Mouse (Mus musculus) embryonic facial prominence, embryonic 15.5 days (tissue): Measurements from ENCODE around the gene Slc2a2. TPM values are rescaled to one million over a fixed set of nuclear protein-coding genes. Genes with fewer than 3 reads are reported as not detected.

ENCODE experiments used
- ATAC-seq: fragments of 200-750 bp; cut with Nextera tagmentation; 2 replicates; pipeline ENCODE4 v1.8.0; 2017; ENCODE audit warnings: low read depth, moderate TSS enrichment; ENCODE audit not compliant: insufficient number of reproducible peaks, low FRiP score, low TSS enrichment
- H3K27ac ChIP-seq: fragments of 300-500 bp; sonication (generic); replicated peaks from 2 replicates; pipeline ENCODE4 v1.5.1; 2015; ENCODE audit warnings: mild to moderate bottlenecking, inconsistent platforms
- H3K27me3 ChIP-seq: fragments of 300-500 bp; sonication (generic); 2 replicates; pipeline ENCODE4 v1.6.1; 2015; ENCODE audit warnings: inconsistent platforms
- H3K36me3 ChIP-seq: fragments of 300-500 bp; sonication (generic); 2 replicates; pipeline ENCODE4 v1.6.1; 2015; ENCODE audit warnings: mild to moderate bottlenecking, inconsistent platforms
- H3K4me1 ChIP-seq: fragments of 300-500 bp; sonication (generic); 2 replicates; pipeline ENCODE4 v1.6.1; 2015; ENCODE audit warnings: inconsistent platforms
- H3K4me2 ChIP-seq: fragments of 300-500 bp; sonication (generic); replicated peaks from 2 replicates; pipeline ENCODE4 v1.6.1; 2015; ENCODE audit warnings: mild to moderate bottlenecking, inconsistent platforms
- H3K4me3 ChIP-seq: fragments of 300-500 bp; sonication (generic); replicated peaks from 2 replicates; pipeline ENCODE4 v1.5.1; 2015; ENCODE audit warnings: mild to moderate bottlenecking, inconsistent platforms
- H3K9ac ChIP-seq: fragments of 300-500 bp; sonication (generic); 2 replicates; pipeline ENCODE4 v1.6.1; 2015; ENCODE audit warnings: inconsistent platforms
- H3K9me3 ChIP-seq: fragments of 300-500 bp; sonication (generic); replicated peaks from 2 replicates; pipeline ENCODE4 v1.6.1; 2016; ENCODE audit warnings: inconsistent platforms
- WGBS: fragments of 180-500 bp; shearing (Covaris S2); methylation state at CpG from one replicate; pipeline ENCODE4 v1.1.7; 2015; 5-methylcytosine and 5-hydroxymethylcytosine counted together
- polyA plus RNA-seq: library from polyadenylated mRNA; unstranded; fragments of >200 nt; fragmentation: Nextera tagmentation; extraction: Ambion mirVana; gene quantifications from 2 replicates; pipeline ENCODE4 v1.2.1, GENCODE M21; 2015

Gene Slc2a2
- polyA plus RNA-seq, 1 experiment from 2014 or later, result 0.07 TPM

DNA sequence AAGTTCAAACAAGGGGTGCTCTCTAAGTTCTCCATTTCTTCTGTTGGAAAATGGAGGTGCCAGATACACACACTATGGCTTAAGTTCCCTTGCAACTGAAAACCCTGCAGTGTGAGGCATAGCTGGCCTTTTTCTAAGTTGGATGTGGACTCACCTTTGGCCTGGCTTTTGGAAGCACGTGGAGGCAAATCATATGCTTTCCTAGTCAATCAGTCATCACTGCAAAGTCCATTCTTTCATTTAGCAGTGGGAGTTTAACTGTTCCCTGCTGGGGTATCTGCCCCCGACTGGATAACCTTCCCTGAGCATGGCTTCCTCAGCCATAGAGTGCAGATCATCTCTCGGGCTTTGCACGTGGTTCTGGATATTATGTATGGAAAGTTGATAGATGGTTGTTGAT lies 1.9 kb downstream of the Slc2a2 start:
- Histone ChIP-seq H3K27ac (no peak overlapping the region), H3K9me3 (no peaks in the 10 kb centered on the region), H3K27me3 (no peaks in the 10 kb centered on the region), H3K4me3 (no peak overlapping the region), H3K36me3 (no peaks in the 10 kb centered on the region), H3K4me2 (no peak overlapping the region), H3K9ac (no peak overlapping the region), H3K4me1 (no peaks in the 10 kb centered on the region)
- 72% methylated on average over 4 of the region's 4 CpGs for whole genome bisulfite sequencing
- no peak for ATAC-seq

DNA sequence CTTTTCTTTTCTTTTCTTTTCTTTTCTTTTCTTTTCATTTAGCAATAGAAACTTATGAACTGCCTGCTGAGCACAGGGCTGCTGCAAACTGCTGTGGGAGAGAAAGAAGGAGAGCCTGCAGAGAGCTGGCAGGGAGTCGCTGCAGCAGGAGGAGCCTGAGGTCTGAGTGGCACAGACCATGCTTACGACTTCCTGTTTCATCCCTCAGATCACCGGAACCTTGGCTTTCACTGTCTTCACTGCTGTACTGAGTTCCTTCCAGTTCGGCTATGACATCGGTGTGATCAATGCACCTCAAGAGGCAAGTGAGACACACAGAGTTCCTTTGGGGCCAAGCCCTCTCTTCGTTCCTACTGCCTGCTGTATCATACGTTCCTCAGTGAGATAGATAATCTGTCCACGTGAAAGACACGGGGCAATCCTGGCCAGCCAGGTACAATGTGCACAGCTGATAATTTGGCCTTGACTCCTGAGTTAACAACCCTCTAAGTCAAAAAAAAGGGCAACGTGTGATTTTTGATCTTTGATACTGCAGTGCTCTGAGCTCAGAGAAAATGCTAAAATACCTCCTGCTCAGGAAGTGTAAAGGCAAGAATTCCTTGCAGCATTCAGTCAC lies 7.9 kb downstream of the Slc2a2 start:
- ATAC-seq, result no peak
- H3K4me3 ChIP-seq, result no peak overlapping the region
- no peak overlapping the region for H3K9ac ChIP-seq
- no peaks in the 10 kb centered on the region for H3K9me3 ChIP-seq
- H3K4me1 ChIP-seq, result no peaks in the 10 kb centered on the region
- no peak overlapping the region for H3K4me2 ChIP-seq
- H3K27ac ChIP-seq, result no peak overlapping the region
- 67% methylated on average over 10 of the region's 10 CpGs for WGBS
- no peaks in the 10 kb centered on the region for H3K27me3 ChIP-seq
- H3K36me3 ChIP-seq, result no peaks in the 10 kb centered on the region

DNA sequence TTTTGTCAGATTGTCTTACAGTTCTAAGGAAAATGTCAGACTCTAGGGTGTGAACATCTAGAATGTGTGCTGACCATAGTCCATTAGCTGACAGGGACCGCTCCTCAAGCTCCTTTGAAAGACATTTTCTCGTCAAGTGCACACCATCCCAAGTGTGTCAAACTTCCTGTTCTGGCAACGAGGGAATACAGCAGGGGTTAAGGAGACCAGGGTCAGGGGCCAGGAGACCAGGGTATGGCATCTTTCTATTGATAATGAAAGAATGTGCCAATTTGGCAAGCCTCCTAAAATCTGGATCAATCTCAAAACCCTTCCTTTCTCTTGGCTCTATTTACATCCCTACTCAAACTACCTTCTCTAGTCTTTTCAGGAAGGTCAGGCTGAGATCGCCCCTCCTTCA lies 9.0 kb downstream of the Slc2a2 start:
- no peak for ATAC-seq
- 74% methylated on average over 4 of the region's 4 CpGs for WGBS
- H3K27ac ChIP-seq, result no peak overlapping the region
- no peaks in the 10 kb centered on the region for H3K4me1 ChIP-seq
- H3K27me3 ChIP-seq, result no peaks in the 10 kb centered on the region
- no peak overlapping the region for H3K4me3 ChIP-seq
- H3K4me2 ChIP-seq, result no peak overlapping the region
- H3K36me3 ChIP-seq, result no peaks in the 10 kb centered on the region
- no peak overlapping the region for H3K9ac ChIP-seq
- no peaks in the 10 kb centered on the region for H3K9me3 ChIP-seq

DNA sequence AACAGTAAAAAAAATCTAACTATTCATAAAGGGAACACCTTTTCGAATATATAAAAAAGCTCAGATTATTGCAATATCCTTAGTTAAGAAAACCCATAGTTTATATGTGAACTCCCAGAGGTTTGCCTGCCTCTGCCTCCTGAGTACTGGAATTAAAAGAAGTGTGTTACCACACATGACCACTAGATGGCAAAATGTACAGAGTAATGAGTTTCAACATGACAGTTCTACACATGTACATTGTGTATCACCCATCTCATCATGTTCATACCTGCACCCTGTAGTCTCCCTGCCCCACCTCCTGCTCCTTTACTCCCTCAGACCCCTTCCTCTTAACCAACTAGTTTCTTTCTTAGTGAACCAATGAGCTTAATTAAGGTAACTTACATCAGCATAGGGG lies 12.0 kb downstream of the Slc2a2 start:
- ATAC-seq, result no peak
- Histone ChIP-seq H3K4me3 (no peak overlapping the region), H3K27me3 (no peaks in the 10 kb centered on the region), H3K9ac (no peak overlapping the region), H3K36me3 (no peaks in the 10 kb centered on the region), H3K9me3 (no peaks in the 10 kb centered on the region), H3K27ac (no peak overlapping the region), H3K4me2 (no peak overlapping the region), H3K4me1 (no peaks in the 10 kb centered on the region)
- 83% methylated on average over 1 of the region's 1 CpGs for WGBS

DNA sequence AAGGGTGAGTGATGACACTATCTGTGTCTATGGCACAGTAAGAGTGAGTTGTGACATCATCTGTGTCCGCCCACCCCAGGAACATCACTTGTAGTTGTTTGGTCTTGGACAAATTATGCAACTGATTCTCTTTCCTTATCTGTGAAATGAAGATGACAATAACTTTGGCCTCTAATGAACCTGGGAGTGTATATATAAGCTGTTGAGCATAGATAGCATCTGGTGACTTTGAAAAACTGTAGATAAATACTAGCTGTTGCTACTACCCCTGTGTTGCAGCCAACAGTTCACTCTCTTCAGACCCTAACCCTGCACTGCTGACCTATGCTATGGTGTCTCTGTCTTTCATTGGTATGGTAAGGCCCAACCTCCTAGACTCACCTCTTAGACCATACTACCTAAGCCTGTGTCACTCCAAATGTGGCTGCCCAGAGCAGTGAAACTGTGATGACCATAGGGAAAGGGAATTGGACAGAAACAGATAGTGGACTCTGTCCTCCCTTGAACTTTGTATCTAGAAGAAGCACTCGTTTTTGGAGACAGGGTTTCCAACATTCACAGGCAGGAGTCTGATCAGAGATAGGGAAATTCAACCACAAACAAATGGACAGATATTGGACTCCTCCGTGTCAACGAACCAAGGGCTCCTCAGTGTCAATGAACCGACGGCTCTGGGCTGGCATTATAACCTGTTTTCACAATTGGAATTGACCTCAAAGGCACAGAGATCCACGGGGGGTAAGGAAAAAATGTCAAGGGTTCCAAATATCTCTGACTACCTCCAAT lies 16.4 kb downstream of the Slc2a2 start:
- Histone ChIP-seq H3K9me3 (no peaks in the 10 kb centered on the region), H3K4me1 (no peaks in the 10 kb centered on the region), H3K27ac (no peak overlapping the region), H3K9ac (no peak overlapping the region), H3K27me3 (no peaks in the 10 kb centered on the region), H3K4me2 (no peak overlapping the region), H3K4me3 (no peak overlapping the region), H3K36me3 (no peaks in the 10 kb centered on the region)
- ATAC-seq, result no peak
- 79% methylated on average over 7 of the region's 7 CpGs for WGBS

DNA sequence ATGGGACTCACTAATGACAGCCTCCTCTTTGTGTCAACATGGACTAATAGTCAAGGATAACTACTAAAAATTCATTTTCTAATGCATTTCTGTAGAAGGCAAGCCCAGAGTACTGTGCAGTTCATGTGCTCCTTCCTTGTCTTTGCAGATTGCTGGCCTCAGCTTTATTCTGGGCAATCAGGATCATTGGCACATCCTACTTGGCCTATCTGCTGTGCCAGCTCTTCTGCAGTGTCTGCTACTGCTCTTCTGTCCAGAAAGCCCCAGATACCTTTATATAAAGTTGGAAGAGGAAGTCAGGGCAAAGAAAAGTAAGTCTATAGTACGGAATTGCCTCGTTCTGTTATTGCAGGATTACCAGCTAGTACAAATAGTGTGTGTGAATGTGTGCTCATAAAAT lies 20.8 kb downstream of the Slc2a2 start:
- no peaks in the 10 kb centered on the region for H3K9me3 ChIP-seq
- no peaks in the 10 kb centered on the region for H3K27me3 ChIP-seq
- 88% methylated on average over 2 of the region's 2 CpGs for WGBS
- no peak overlapping the region for H3K4me2 ChIP-seq
- no peak overlapping the region for H3K27ac ChIP-seq
- H3K36me3 ChIP-seq, result no peaks in the 10 kb centered on the region
- no peaks in the 10 kb centered on the region for H3K4me1 ChIP-seq
- no peak for ATAC-seq
- H3K9ac ChIP-seq, result no peak overlapping the region
- H3K4me3 ChIP-seq, result no peak overlapping the region

DNA sequence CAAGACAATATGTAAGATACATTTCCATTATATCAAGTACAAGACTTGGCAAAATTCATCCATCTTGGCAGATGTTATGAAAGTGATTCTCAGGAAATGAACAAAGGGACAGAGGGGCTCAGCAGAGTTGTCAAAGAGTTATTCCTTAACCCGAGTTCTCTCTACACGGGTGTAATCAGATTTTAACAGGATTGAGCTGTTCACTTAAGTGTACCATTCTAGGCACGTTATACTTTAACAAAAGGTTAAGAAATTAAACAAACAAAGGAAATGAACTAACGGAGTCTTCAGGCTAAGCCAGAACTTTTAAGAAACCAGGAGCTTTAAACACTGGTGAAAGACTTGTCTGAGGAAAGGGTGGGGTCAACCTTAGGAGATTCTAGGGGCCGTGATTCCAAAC lies 23.5 kb downstream of the Slc2a2 start:
- no peaks in the 10 kb centered on the region for H3K36me3 ChIP-seq
- H3K27ac ChIP-seq, result no peak overlapping the region
- WGBS, result 68% methylated on average over 5 of the region's 5 CpGs
- H3K4me3 ChIP-seq, result no peak overlapping the region
- ATAC-seq, result no peak
- H3K9ac ChIP-seq, result no peak overlapping the region
- no peaks in the 10 kb centered on the region for H3K27me3 ChIP-seq
- no peaks in the 10 kb centered on the region for H3K9me3 ChIP-seq
- no peak overlapping the region for H3K4me2 ChIP-seq
- no peaks in the 10 kb centered on the region for H3K4me1 ChIP-seq

DNA sequence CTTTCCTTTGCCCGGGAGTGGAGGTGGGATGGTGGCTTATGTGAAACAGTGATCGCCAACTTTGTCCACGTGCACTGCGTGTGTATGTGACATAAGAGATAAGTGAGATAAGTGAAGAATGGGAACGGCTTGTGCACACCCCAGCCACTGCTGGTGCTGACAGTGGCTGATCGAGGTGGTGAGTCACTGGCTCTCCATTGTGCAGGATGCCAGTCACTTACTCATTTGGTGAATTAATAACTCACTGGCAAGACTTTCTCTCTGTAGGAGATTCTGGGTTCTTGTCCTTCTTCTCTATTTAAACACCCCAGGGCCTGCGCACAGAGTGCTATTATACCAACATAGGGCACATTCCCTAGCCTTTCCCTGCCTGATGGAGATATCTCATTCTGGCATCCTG lies 24.1 kb downstream of the Slc2a2 start:
- ATAC-seq, result no peak
- Histone ChIP-seq H3K9ac (no peak overlapping the region), H3K9me3 (no peaks in the 10 kb centered on the region), H3K4me3 (no peak overlapping the region), H3K4me2 (no peak overlapping the region), H3K36me3 (no peaks in the 10 kb centered on the region), H3K27me3 (no peaks in the 10 kb centered on the region), H3K4me1 (no peaks in the 10 kb centered on the region), H3K27ac (no peak overlapping the region)
- 82% methylated on average over 7 of the region's 7 CpGs for WGBS

DNA sequence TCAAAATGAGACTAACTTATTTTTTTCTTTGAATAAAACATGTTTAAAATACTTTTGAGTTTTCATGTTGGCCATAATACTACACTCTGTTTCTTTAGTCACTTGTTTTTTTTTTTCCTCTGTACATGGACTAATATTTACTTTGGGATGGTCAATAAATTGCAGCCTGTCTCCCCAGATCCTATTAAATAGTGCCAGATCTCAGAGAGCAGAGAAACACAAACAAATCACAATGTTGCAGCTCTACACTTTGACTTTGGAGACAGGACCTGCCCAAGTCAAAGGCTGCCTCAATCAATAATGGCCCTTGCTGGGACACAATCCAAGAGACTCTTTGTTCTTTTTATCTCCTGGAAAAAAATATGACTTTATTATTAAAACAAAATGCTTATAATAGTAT lies 24.8 kb downstream of the Slc2a2 start:
- H3K27me3 ChIP-seq, result no peaks in the 10 kb centered on the region

DNA sequence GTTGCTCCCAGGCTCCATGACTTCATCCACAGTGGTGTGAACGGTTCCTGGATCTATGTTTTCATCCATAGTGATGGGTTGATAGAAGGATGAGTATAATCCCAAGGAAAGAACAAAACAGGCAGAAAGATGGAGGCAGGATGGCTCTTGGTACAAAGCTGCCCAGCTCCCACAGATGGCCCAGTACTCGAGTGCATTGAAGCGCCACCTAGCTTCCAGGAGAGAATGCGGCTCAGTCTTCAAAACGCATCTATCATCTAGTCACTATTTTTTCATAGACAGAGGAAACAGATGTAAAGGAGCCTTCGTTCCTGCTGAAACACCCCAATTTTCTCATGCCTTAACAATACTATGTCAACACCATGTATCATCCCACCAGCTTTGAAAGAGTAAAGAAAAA lies 25.8 kb downstream of the Slc2a2 start:
- H3K4me2 ChIP-seq, result no peak overlapping the region
- no peaks in the 10 kb centered on the region for H3K9me3 ChIP-seq
- H3K27ac ChIP-seq, result no peak overlapping the region
- no peak overlapping the region for H3K9ac ChIP-seq
- no peaks in the 10 kb centered on the region for H3K4me1 ChIP-seq
- no peaks in the 10 kb centered on the region for H3K27me3 ChIP-seq
- no peaks in the 10 kb centered on the region for H3K36me3 ChIP-seq
- H3K4me3 ChIP-seq, result no peak overlapping the region
- 56% methylated on average over 6 of the region's 6 CpGs for WGBS
- no peak for ATAC-seq

More for the DNA sequence above, 24.8 kb downstream of the Slc2a2 start:
- Histone ChIP-seq H3K4me3 (no peak overlapping the region), H3K4me2 (no peak overlapping the region), H3K9me3 (no peaks in the 10 kb centered on the region), H3K4me1 (no peaks in the 10 kb centered on the region), H3K9ac (no peak overlapping the region), H3K27ac (no peak overlapping the region), H3K36me3 (no peaks in the 10 kb centered on the region)
- ATAC-seq, result no peak

DNA sequence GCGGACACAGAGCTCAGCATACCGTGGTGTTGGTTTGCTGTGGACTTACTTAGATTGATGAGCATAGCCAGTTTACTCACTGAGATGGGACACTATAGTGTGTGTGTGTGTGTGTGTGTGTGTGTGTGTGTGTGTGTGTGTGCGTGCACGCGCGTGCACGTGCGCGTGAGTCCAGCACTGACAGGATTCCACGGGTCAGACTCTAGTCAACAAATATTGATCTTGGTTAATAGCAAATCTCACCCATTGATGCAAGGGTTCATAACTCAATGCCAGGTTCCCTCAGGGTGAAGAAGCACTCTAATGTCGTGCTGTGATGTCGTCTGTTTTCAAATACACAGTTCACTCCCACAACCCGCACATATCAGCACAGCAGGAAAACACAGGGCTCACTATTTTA lies 27.5 kb downstream of the Slc2a2 start:
- no peaks in the 10 kb centered on the region for H3K4me1 ChIP-seq
- no peak for ATAC-seq
- WGBS, result 91% methylated on average over 13 of the region's 13 CpGs
- no peaks in the 10 kb centered on the region for H3K9me3 ChIP-seq
- H3K9ac ChIP-seq, result no peak overlapping the region
- no peak overlapping the region for H3K27ac ChIP-seq
- no peaks in the 10 kb centered on the region for H3K36me3 ChIP-seq
- no peak overlapping the region for H3K4me3 ChIP-seq
- H3K27me3 ChIP-seq, result no peaks in the 10 kb centered on the region
- H3K4me2 ChIP-seq, result no peak overlapping the region

DNA sequence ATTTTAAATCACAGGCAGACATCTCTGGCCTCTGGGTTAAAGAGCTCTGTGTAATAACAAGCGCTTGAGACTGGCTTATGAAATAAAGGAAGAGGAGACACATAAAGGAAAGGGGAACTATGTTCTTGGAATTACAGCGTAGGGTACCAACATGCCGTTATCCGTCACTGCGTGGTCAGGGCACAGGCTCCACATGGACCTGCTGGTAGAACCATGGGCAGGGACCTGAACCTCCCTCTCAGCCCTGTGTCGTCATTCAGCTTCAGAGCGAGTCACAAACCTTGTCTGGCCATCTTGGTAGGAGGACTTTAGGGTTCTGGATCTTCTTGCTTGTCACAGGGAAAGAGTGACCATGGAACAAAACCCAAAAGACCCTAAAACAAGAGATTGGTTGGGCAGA lies 28.7 kb downstream of the Slc2a2 start:
- Histone ChIP-seq H3K4me3 (no peak overlapping the region), H3K9ac (no peak overlapping the region), H3K4me1 (no peaks in the 10 kb centered on the region), H3K36me3 (no peaks in the 10 kb centered on the region), H3K9me3 (no peaks in the 10 kb centered on the region), H3K27me3 (no peaks in the 10 kb centered on the region), H3K4me2 (no peak overlapping the region), H3K27ac (no peak overlapping the region)
- 94% methylated on average over 7 of the region's 7 CpGs for WGBS
- ATAC-seq, result no peak
